Mouse (Mus musculus) heart, postnatal 4 days (tissue): ENCODE measurements around the gene Arl13b. TPM values are rescaled to one million over a fixed set of nuclear protein-coding genes. Genes with fewer than 3 reads are reported as not detected.

Experiments
- DNase-seq: peaks from one replicate; pipeline ENCODE4 v3.0.0; 2021
- microRNA-seq, 2 experiments: library from miRNA; unstranded; fragments of <30 nt; microRNA quantifications; one replicate each; pipeline ENCODE4 v1.2.0; 2021 to 2022
- total RNA-seq, 2 experiments: library from RNA; stranded (reverse); gene quantifications; 2 replicates each; pipeline ENCODE4 v1.2.3; 2021

Arl13b gene
- total RNA-seq, 2 experiments from 2014 or later: 9.6 to 14.0 TPM

- no peak for DNase-seq
These were observed 33.0 kb downstream of the Arl13b start for GRCm38 (mm10) chr16:62813790-62814189.

- DNase-seq: no peak
These were observed 36.0 kb downstream of the Arl13b start for GRCm38 (mm10) chr16:62810855-62811254.

DNA sequence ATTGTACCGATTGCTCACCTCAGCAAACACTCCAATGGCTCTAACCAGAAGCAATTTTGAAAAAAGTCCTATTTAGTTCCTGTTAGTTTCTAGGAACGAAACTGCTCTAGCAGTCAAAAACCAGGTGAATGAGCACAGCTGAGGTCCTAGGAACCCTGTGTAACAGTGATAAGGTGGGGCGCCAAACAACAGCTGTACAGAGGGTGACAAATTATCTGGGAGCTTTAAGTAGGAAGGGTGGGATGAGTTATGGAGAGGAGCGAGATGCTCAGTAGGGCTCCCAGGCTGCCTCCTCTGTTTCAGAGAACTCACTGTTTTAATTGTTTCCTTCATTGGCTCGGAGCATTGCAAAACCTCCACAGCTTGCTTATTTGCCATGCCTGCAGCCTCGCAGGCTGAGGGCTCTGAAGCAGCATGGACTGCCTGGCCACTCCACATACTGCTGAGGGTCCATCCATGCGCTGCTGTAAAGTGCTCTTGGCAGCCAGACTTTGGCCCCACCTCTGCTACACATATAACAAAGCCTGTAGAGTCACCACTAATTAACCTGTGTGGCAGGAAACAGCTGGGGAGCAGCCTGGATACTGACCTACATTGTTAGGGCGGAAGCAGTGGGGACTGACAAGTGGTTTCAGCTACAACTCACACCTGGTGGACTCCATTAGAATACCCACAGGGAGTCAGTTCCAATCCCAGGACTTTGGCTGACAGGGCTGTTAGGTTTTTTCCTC, 39.4 kb downstream of the Arl13b start:
- no peak for DNase-seq

DNA sequence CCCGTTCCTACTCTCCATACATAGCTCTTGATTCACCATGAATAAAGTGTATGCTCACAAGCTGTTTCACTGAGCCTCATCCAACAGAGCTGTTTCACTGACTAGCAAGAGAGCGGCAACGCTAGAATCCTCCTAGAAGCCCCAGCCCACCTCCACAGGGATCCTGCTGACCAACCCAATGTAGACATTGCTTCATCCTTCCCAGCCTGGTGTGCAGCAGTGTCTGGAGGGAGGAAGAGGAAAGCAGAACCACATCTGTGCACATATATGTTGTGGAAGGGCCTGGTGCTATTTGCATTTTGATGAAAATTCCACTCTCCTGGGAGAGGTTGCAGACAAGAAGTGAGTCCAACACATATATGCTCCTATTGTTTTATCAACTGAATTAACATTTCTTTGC, 42.2 kb downstream of the Arl13b start:
- no peak for DNase-seq

DNA sequence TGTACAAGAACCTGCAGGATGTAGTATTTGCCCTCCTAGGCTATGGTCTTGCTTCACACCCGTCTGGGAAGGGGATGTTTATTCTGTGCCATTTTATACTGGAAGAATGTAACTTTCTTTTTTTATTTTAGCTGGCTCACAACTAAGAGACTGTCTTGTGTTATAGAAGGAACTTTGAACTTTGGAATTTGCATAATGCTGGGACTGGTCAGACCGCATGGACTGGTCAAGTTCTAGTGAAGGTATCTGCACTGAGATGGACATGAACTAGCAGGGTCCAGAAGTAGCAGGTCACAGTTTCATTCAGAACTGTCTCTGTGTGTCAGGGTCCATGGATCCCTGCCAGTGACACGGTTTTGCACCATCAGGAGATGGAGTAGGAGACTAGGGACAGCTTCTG, 47.0 kb downstream of the Arl13b start:
- no peak for DNase-seq

DNA sequence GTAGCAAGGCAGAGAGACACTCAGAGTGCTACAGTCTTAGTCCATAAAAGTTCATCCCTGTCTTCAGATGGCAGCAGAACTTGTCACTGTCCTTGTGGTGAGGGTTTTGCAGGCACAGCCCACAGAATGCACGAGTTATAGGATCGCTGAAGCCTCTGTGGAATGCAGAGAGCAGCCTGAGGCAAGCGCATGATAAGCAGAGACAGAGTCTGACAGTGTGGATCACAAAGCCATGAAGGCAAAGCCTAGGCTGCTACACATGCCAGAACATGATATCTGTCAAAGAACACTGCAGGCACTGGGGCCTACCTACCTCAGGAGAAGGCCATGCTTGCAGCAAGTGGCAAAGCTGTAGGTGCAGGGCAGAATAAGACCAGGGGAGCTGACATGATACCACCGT, 47.4 kb downstream of the Arl13b start:
- no peak for DNase-seq

GRCm38 (mm10) chr16:62798808-62799207, 48.0 kb downstream of the Arl13b start:
- DNase-seq: no peak

- DNase-seq: no peak
These were observed 50.2 kb downstream of the Arl13b start for GRCm38 (mm10) chr16:62796608-62797007.

- peak; percentile 94 for DNase-seq
These were observed 60.1 kb downstream of the Arl13b start, which contains the start of gene Nsun3 for GRCm38 (mm10) chr16:62786621-62787331. Gene Nsun3 (minus strand): TSS chr16:62786818.

DNA sequence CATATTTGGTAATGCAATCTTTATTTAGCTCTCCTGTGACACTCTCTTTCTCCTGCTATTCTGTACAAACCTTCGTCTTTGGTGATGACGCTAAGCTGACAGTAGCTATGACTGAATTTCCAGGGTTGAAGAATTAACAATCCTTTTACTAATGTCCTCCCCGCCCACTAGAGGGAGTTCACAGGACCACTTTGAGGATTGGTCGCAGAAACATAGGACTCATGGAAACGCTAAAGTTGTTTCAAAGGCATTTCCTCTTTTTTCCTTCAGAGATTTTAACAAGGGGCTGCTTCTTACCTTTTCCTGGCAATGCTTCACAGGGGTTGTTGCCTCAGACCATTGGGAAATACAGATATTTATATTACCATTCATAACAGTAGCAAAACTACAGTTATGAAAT, 64.6 kb downstream of the Arl13b start:
- DNase-seq: no peak

GRCm38 (mm10) chr16:62778282-62778681, 68.6 kb downstream of the Arl13b start:
- DNase-seq: no peak

- no peak for DNase-seq
These were observed 70.8 kb downstream of the Arl13b start for GRCm38 (mm10) chr16:62776034-62776433.

GRCm38 (mm10) chr16:62773462-62773861, 73.4 kb downstream of the Arl13b start:
- DNase-seq: no peak

- DNase-seq: peak; percentile 15
These were observed 88.5 kb downstream of the Arl13b start for GRCm38 (mm10) chr16:62758340-62758739.

- DNase-seq: no peak
These were observed 91.5 kb downstream of the Arl13b start for GRCm38 (mm10) chr16:62755307-62755706.

DNA sequence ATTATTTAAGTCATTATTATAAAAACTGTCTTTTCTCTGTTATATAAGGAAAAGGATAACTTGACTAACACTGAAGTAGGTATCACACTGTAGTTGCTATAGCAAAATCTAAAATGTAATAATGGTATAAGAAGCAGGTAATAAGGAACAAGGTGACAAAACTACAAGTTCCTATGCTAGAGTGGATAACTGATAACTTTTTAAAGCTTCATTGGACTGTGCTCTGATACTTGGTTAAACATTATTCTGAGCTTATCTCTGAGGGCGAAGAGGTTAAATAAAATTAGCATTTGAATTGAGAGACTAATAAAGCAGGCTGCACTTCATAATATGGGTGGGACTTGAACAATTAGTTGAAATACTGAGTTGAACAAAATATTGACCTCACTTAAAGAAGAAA, 93.2 kb downstream of the Arl13b start:
- DNase-seq: no peak

- DNase-seq: no peak
These were observed 93.8 kb downstream of the Arl13b start for GRCm38 (mm10) chr16:62753079-62753478.

- no peak for DNase-seq
These were observed 101.0 kb downstream of the Arl13b start for GRCm38 (mm10) chr16:62745875-62746274.

Small RNA genes within 50 kb of the gene (microRNA-seq; reads per million reads assigned to microRNA genes)
- gene Gm25986: 0 reads per million in 2 experiments

Other genes with a start within 250 kb of the Arl13b start
- gene Nsun3, start 60.2 kb downstream of the Arl13b start, total RNA-seq: 10 to 100 TPM in 1 of 2 experiments, 1 to 10 TPM in 1; 9.2 to 10.3 TPM
- not detected for gene Stx19, start 32.4 kb downstream of the Arl13b start, total RNA-seq
- gene Pros1, start 7.3 kb upstream of the Arl13b start, total RNA-seq: 10 to 100 TPM; 18.3 to 21.0 TPM